Mouse (Mus musculus) lung, postnatal 36 days (tissue): ENCODE measurements around the gene Olfr951.

Experiments
- DNase-seq: peaks from one replicate; pipeline ENCODE4 v3.0.0; 2022; ENCODE audit warnings: mixed read lengths

Gene Olfr951

GRCm38 (mm10) chr9:39387110-39387509, at the start of gene Olfr951:
TSS of gene Olfr951 (plus strand) at chr9:39387410.
- DNase-seq = no peak

DNA sequence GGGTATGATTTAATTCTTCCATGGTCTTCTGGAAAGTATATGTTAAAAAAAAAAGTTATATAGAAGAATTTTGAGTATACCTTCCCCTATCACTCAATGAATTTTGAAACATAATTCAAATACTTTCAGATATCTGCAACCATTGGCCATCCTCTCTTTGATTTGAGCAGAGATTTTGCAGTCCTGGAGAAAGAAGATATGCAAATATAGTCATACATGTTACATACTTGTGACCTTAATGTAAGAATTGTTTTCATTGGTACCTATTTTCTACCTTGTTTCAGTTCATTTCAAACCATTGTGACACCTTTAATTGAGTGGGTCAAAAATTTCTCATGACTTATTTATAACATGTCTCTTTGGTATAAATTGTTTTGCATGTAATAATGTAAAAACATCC, 39.8 kb downstream of the Olfr951 start, which contains the start of gene Olfr952:
Gene Olfr952 (minus strand): TSS at position 101 of the 400 bp plus-strand sequence.
- no peak for DNase-seq
